Mouse (Mus musculus) liver, embryonic 14.5 days (tissue): ENCODE results near the gene F830045P16Rik. TPM values are rescaled to one million over a fixed set of nuclear protein-coding genes. Genes with fewer than 3 reads are reported as not detected.

ENCODE experiments used
- ATAC-seq: fragments of 200-750 bp; cut with Nextera tagmentation; 2 replicates; pipeline ENCODE4 v1.8.0; 2017; ENCODE audit warnings: moderate number of reproducible peaks, mild to moderate bottlenecking, moderate library complexity; ENCODE audit not compliant: insufficient read depth
- DNase-seq, 3 experiments: peaks; one replicate each; pipeline ENCODE4 v3.0.0-alpha.2; 2012 to 2013; ENCODE audit warnings: low read depth in 3 of 3, low spot score in 3 of 3
- H3K27ac ChIP-seq: fragments of 300-500 bp; sonication (generic); 2 replicates; pipeline ENCODE4 v1.5.1; 2014; ENCODE audit warnings: moderate library complexity, mild to moderate bottlenecking, control low read depth, inconsistent platforms
- H3K27me3 ChIP-seq: fragments of 300-500 bp; sonication (generic); 2 replicates; pipeline ENCODE4 v1.6.1; 2014; ENCODE audit warnings: mild to moderate bottlenecking, low read length, moderate library complexity; ENCODE audit not compliant: control insufficient read depth, insufficient read depth
- H3K36me3 ChIP-seq: fragments of 300-500 bp; sonication (generic); replicated peaks from 2 replicates; pipeline ENCODE4 v1.6.1; 2014; ENCODE audit warnings: low read depth; ENCODE audit not compliant: control insufficient read depth, insufficient read depth
- H3K4me1 ChIP-seq, 2 experiments: fragments of 200-500 bp in 1 of 2; fragments of 300-500 bp in 1 of 2; sonication (generic) in 1 of 2; replicated peaks; 2 replicates each; pipeline ENCODE4 v1.6.1; 2012 to 2014; ENCODE audit warnings: antibody characterized with exemption in 1 of 2, inconsistent platforms in 1 of 2, low read length in 1 of 2; ENCODE audit not compliant: control insufficient read depth in 2 of 2, insufficient read depth in 2 of 2
- H3K4me2 ChIP-seq: fragments of 300-500 bp; sonication (generic); 2 replicates; pipeline ENCODE4 v1.6.1; 2014; ENCODE audit warnings: low read depth, mild to moderate bottlenecking, control low read depth, moderate library complexity
- H3K4me3 ChIP-seq, 2 experiments: fragments of 200-500 bp in 1 of 2; fragments of 300-500 bp in 1 of 2; sonication (generic) in 1 of 2; 2 replicates each; pipeline ENCODE4 v1.5.1; 2012 to 2014; ENCODE audit warnings: low read depth in 2 of 2, low read length in 2 of 2, mild to moderate bottlenecking in 2 of 2, control low read depth in 1 of 2, inconsistent platforms in 1 of 2, moderate library complexity in 1 of 2; ENCODE audit not compliant: insufficient read depth in 1 of 2
- H3K9ac ChIP-seq: fragments of 300-500 bp; sonication (generic); replicated peaks from 2 replicates; pipeline ENCODE4 v1.6.1; 2014; ENCODE audit warnings: mild to moderate bottlenecking, control low read depth, moderate library complexity
- H3K9me3 ChIP-seq: fragments of 300-500 bp; sonication (generic); 2 replicates; pipeline ENCODE4 v1.6.1; 2016; ENCODE audit warnings: low read length, mixed read lengths; ENCODE audit not compliant: control insufficient read depth
- CTCF ChIP-seq: IDR thresholded peaks from 2 replicates; pipeline ENCODE4 v1.5.1; 2016; ENCODE audit warnings: antibody characterized with exemption, low read depth, control low read depth
- EP300 ChIP-seq: IDR thresholded peaks from 2 replicates; pipeline ENCODE4 v1.6.1; 2016; ENCODE audit warnings: antibody characterized with exemption, low read depth
- WGBS: fragments of 180-500 bp; shearing (Covaris S2); extraction: QIAGEN DNeasy Blood & Tissue Kit; methylation state at CpG from one replicate; pipeline ENCODE4 v1.1.7; 2014; ENCODE audit not compliant: insufficient replicate concordance; 5-methylcytosine and 5-hydroxymethylcytosine counted together
- polyA plus RNA-seq, 2 experiments: library from polyadenylated mRNA; depleted of rRNA in 1 of 2; stranded (reverse) in 1 of 2; unstranded in 1 of 2; fragments of >200 nt; fragmentation: Nextera tagmentation in 1 of 2; extraction: Ambion mirVana in 1 of 2; gene quantifications; 2 replicates each; pipeline versions ENCODE4 v1.2.1 to v1.2.3; 2012 to 2014

The F830045P16Rik gene
- polyA plus RNA-seq, 2 experiments: 0.02 TPM; not detected in 1

DNA sequence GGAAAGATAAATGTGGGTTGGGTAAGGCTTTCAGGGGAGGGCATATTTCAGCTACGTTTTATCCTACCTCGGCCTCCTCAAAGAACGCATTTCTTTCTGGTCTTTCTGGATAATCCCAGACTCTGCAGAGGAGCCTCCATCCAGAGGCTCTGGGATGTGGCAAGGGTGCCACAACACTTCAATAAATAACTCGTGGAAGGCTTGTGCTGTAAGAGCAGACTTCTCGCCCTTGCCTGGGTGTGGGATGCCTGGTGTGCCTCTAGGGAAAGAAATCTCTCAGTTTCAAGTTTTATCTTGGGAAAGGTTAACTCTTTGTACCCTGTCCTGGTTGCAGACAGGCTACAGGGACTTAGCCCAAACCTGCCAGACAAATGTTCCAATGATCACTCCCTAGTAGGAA is 33.2 kb upstream of the F830045P16Rik start:
- Histone ChIP-seq H3K4me1 (peaks cover 0 to 3% of the 10 kb centered on the region in 2 experiments; a peak in 2 of 4 replicates), H3K9me3 (no peaks in the 10 kb centered on the region), H3K36me3 (no peaks in the 10 kb centered on the region), H3K27me3 (no peaks in the 10 kb centered on the region), H3K27ac (no peak overlapping the region), H3K9ac (no peak overlapping the region), H3K4me3 (no peak overlapping the region), H3K4me2 (no peak overlapping the region)
- DNase-seq: no peak
- TF ChIP-seq EP300 (no peak), CTCF (no peak)
- 53% methylated on average over 5 of the region's 5 CpGs for WGBS
- ATAC-seq: no peak

DNA sequence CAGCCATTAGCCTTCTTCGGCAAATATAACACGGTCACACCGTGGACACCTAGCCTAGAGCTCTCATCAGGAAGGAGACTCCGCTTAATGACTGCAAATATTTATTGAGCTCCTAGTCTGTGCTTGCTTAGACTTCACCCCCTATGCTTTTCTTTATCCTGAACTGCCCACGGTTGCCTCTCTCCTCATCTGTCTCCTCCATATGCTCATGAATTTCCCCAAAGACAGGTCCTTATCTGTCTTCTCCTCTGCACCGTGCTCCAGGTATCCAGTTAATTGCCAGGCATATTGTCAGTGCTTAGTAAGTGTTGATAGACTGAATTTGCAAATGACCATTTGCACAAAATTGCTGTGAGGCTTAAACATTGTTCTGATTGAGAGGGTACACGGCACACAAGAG is 32.7 kb upstream of the F830045P16Rik start:
- no peaks in the 10 kb centered on the region for H3K9me3 ChIP-seq
- WGBS: 57% methylated on average over 7 of the region's 7 CpGs
- H3K4me1 ChIP-seq: no peaks in the 10 kb centered on the region
- H3K4me2 ChIP-seq: no peak overlapping the region
- H3K4me3 ChIP-seq: no peak overlapping the region
- H3K36me3 ChIP-seq: no peaks in the 10 kb centered on the region
- TF ChIP-seq CTCF (no peak), EP300 (no peak)
- ATAC-seq (no peak), DNase-seq (no peak)
- no peaks in the 10 kb centered on the region for H3K27me3 ChIP-seq
- H3K9ac ChIP-seq: no peak overlapping the region
- no peak overlapping the region for H3K27ac ChIP-seq

DNA sequence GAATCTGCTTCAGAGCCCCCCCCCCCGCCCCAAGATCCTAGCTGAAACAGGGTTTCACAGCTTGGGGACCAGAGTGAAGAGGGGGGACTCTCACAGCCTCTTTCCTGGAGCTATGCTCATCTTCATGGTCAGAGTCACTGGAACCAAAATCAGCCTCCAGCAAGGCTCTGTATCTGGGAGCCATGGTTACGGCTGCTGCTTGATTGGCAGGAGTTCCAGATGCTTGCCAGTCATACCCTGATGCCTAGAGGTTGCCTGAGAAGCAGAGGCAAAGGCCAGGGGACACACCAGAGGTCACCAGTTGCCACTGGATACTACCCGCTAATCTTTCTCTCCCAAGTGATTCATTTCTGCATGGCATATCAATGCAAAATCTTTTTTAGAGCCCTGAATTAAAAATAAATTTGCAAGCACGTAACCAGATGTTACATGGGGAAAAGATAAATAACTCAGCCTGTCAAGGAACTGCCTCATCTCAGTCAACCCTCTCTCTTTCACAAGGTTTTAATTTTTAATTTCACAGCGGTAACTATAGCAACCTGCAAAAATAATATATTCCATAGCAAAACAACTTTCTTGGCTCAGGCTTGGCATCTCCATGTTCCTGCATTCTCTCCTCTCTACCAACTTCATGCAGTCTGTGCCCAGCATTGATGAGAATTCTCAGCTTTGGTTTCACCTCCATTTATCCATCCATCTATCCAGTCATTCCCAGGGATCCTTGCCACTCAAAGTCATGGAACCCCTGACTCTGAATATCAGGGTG is 27.7 kb upstream of the F830045P16Rik start:
- Histone ChIP-seq H3K4me3 (no peak overlapping the region), H3K9ac (no peak overlapping the region), H3K4me2 (no peak overlapping the region), H3K27ac (no peak overlapping the region), H3K9me3 (no peaks in the 10 kb centered on the region), H3K36me3 (no peaks in the 10 kb centered on the region), H3K4me1 (no peaks in the 10 kb centered on the region), H3K27me3 (no peaks in the 10 kb centered on the region)
- ATAC-seq (no peak), DNase-seq (no peak)
- WGBS: 59% methylated on average over 5 of the region's 5 CpGs
- TF ChIP-seq EP300: no peak
- no peak for TF ChIP-seq CTCF

DNA sequence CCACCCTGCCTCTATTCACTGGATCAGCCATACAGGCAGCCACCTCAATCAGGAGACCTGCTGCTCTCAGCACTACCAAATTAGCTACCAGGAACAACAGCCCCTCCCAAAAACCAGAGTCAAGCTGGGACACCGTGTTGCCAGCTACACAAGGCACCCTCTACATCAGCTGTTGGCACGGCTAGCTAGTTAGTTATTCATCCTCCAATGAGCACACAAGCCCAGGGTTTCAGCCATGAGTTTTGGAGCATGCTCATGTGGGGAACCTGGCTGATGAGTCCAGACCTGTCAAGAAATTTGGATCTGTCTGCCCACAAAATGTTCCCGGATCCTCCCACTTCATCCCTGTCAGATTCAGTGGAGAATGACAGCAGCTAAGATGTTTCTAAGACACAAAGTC is 25.4 kb upstream of the F830045P16Rik start:
- TF ChIP-seq CTCF: no peak
- no peak for TF ChIP-seq EP300
- no peaks in the 10 kb centered on the region for H3K9me3 ChIP-seq
- no peak overlapping the region for H3K4me2 ChIP-seq
- WGBS: 64% methylated on average over 3 of the region's 3 CpGs
- H3K27me3 ChIP-seq: no peaks in the 10 kb centered on the region
- H3K9ac ChIP-seq: no peak overlapping the region
- no peaks in the 10 kb centered on the region for H3K4me1 ChIP-seq
- no peak for ATAC-seq
- H3K36me3 ChIP-seq: no peaks in the 10 kb centered on the region
- no peak overlapping the region for H3K4me3 ChIP-seq
- H3K27ac ChIP-seq: no peak overlapping the region
- no peak for DNase-seq

DNA sequence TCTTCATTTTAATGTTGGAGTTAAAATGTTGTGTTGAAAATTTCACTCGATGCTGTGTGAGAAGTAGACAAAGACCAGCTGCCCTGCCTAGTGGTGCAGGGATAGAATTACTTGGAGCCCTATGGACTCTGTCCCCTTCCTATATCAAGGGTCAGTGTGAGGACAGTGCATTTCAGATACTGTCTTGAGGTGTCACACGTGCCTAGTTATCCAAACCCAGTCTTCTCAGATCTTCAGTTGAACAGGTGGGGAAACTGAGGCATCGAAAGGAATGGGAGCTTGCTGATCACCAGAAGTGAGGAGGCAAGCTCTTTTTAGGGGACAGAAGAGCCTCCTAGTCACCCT is 22.4 kb upstream of the F830045P16Rik start:
- Histone ChIP-seq H3K27me3 (no peaks in the 10 kb centered on the region), H3K27ac (no peak overlapping the region), H3K36me3 (no peaks in the 10 kb centered on the region), H3K4me2 (no peak overlapping the region), H3K4me3 (no peak overlapping the region), H3K9ac (no peak overlapping the region), H3K9me3 (no peaks in the 10 kb centered on the region), H3K4me1 (no peaks in the 10 kb centered on the region)
- no peak for ATAC-seq
- DNase-seq: no peak
- TF ChIP-seq CTCF (no peak), EP300 (no peak)
- 46% methylated on average over 3 of the region's 3 CpGs for WGBS
